Mouse (Mus musculus) lung, postnatal 0 days (tissue): ENCODE measurements around the gene Tagln2.

Source experiments
- CTCF ChIP-seq: IDR thresholded peaks from 2 replicates; pipeline ENCODE4 v1.5.1; 2016; ENCODE audit warnings: antibody characterized with exemption, mild to moderate bottlenecking
- EP300 ChIP-seq: IDR thresholded peaks from 2 replicates; pipeline ENCODE4 v1.6.1; 2016; ENCODE audit warnings: antibody characterized with exemption, mild to moderate bottlenecking, control low read depth

DNA sequence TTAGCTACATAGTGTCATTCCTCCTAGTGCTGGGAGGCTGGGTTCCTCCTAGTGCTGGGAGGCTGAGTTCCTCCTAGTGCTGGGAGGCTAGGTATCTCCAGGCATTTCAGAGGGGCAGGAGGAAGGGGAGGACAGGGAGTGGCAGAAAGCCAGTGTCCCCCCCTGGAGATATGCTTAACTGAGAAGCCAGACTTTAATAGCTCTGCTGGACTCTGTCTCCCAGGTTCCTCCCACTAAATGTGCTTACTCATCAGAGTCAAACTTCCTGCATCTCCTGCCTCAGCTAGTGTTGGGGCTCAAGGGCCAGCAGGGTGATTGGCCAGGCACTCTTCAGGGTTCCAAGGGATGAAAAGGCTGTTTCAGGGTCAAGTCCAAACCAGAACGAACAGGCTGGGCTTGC, 15.5 kb downstream of the Tagln2 start:
- TF ChIP-seq CTCF (no peak), EP300 (no peak)
